Mouse (Mus musculus): ENCODE data around the gene Rab3il1. TPM values are rescaled to one million over a fixed set of nuclear protein-coding genes. Genes with fewer than 3 reads are reported as not detected.

Gene Rab3il1
- polyA plus RNA-seq, 1 experiment from 2014 or later, result 30.3 TPM

GRCm38 (mm10) chr19:10082105-10082504, 80.6 kb downstream of the Rab3il1 start:
- H3K27ac ChIP-seq (ENCODE audit: low read length), result no peak overlapping the region
- peaks cover 38% of the 10 kb centered on the region for H3K36me3 ChIP-seq (ENCODE audit: control insufficient read depth, insufficient read depth, low read length)
- ATAC-seq (ENCODE audit: low read depth), result no peak

GRCm38 (mm10) chr19:10085454-10085853, 84.0 kb downstream of the Rab3il1 start:
- Histone ChIP-seq H3K4me2 (ENCODE audit: low read depth, low read length) (no peak overlapping the region), H3K36me3 (ENCODE audit: control insufficient read depth, insufficient read depth, low read length) (peaks cover 42% of the 10 kb centered on the region), H3K9me3 (ENCODE audit: control insufficient read depth, low read length) (no peaks in the 10 kb centered on the region), H3K27ac (ENCODE audit: low read length) (no peak overlapping the region), H3K9ac (ENCODE audit: low read length) (no peak overlapping the region), H3K4me3 (ENCODE audit: low read length) (no peak overlapping the region), H3K4me1 (replicated peaks; ENCODE audit: control insufficient read depth, insufficient read depth, low read length) (no peaks in the 10 kb centered on the region), H3K27me3 (ENCODE audit: control insufficient read depth, insufficient read depth, low read depth, low read length) (no peaks in the 10 kb centered on the region)
- ATAC-seq (ENCODE audit: low read depth), result peak; percentile 68
- WGBS, result 54% methylated on average over 9 of the region's 9 CpGs

More at GRCm38 (mm10) chr19:10082105-10082504, 80.6 kb downstream of the Rab3il1 start:
- H3K4me1 ChIP-seq (replicated peaks; ENCODE audit: control insufficient read depth, insufficient read depth, low read length), result no peaks in the 10 kb centered on the region
- H3K4me3 ChIP-seq (ENCODE audit: low read length), result no peak overlapping the region
- H3K27me3 ChIP-seq (ENCODE audit: control insufficient read depth, insufficient read depth, low read depth, low read length), result no peaks in the 10 kb centered on the region
- no peaks in the 10 kb centered on the region for H3K9me3 ChIP-seq (ENCODE audit: control insufficient read depth, low read length)
- 69% methylated on average over 3 of the region's 3 CpGs for WGBS
- no peak overlapping the region for H3K4me2 ChIP-seq (ENCODE audit: low read depth, low read length)
- H3K9ac ChIP-seq (ENCODE audit: low read length), result no peak overlapping the region

GRCm38 (mm10) chr19:10086976-10087375, 85.5 kb downstream of the Rab3il1 start:
- no peak overlapping the region for H3K27ac ChIP-seq (ENCODE audit: low read length)
- no peak overlapping the region for H3K9ac ChIP-seq (ENCODE audit: low read length)
- no peaks in the 10 kb centered on the region for H3K27me3 ChIP-seq (ENCODE audit: control insufficient read depth, insufficient read depth, low read depth, low read length)
- WGBS, result 89% methylated on average over 4 of the region's 4 CpGs
- no peaks in the 10 kb centered on the region for H3K4me1 ChIP-seq (replicated peaks; ENCODE audit: control insufficient read depth, insufficient read depth, low read length)
- no peaks in the 10 kb centered on the region for H3K9me3 ChIP-seq (ENCODE audit: control insufficient read depth, low read length)
- no peak for ATAC-seq (ENCODE audit: low read depth)
- no peak overlapping the region for H3K4me3 ChIP-seq (ENCODE audit: low read length)
- peaks cover 44% of the 10 kb centered on the region for H3K36me3 ChIP-seq (ENCODE audit: control insufficient read depth, insufficient read depth, low read length)
- no peak overlapping the region for H3K4me2 ChIP-seq (ENCODE audit: low read depth, low read length)

Other genes with a start within 250 kb of the Rab3il1 start
- not detected in 2 replicates for gene Scgb2a2, start 154.1 kb upstream of the Rab3il1 start, polyA plus RNA-seq (2015; fragmentation: Nextera tagmentation; extraction: Ambion mirVana)
- gene Incenp, start 102.1 kb upstream of the Rab3il1 start, polyA plus RNA-seq (2015; fragmentation: Nextera tagmentation; extraction: Ambion mirVana), result 99.7 and 108 TPM in 2 replicates
- 1,957 and 1,991 TPM in 2 replicates for gene Fth1, start 21.1 kb upstream of the Rab3il1 start, polyA plus RNA-seq (2015; fragmentation: Nextera tagmentation; extraction: Ambion mirVana)
- 1.1 and 1.4 TPM in 2 replicates for gene Best1, start within 50 bp of the Rab3il1 start, polyA plus RNA-seq (2015; fragmentation: Nextera tagmentation; extraction: Ambion mirVana)
- gene Fads3, start 39.9 kb downstream of the Rab3il1 start, polyA plus RNA-seq (2015; fragmentation: Nextera tagmentation; extraction: Ambion mirVana), result 72.0 and 76.0 TPM in 2 replicates
- gene Fads2, start 100.1 kb downstream of the Rab3il1 start, polyA plus RNA-seq (2015; fragmentation: Nextera tagmentation; extraction: Ambion mirVana), result 67.5 and 74.5 TPM in 2 replicates
- gene Fads1, start 181.2 kb downstream of the Rab3il1 start, polyA plus RNA-seq (2015; fragmentation: Nextera tagmentation; extraction: Ambion mirVana), result 78.2 and 91.0 TPM in 2 replicates
- 488 and 498 TPM in 2 replicates for gene Tmem258, start 202.3 kb downstream of the Rab3il1 start, polyA plus RNA-seq (2015; fragmentation: Nextera tagmentation; extraction: Ambion mirVana)
- gene Fen1, start 202.5 kb downstream of the Rab3il1 start, polyA plus RNA-seq (2015; fragmentation: Nextera tagmentation; extraction: Ambion mirVana), result 99.0 and 106 TPM in 2 replicates
- gene Myrf, start 239.1 kb downstream of the Rab3il1 start, polyA plus RNA-seq (2015; fragmentation: Nextera tagmentation; extraction: Ambion mirVana), result 5.0 and 6.0 TPM in 2 replicates

Measured in lung, embryonic 16.5 days (tissue).